Mouse (Mus musculus) urinary bladder, postnatal 36 days (tissue): ENCODE results near the gene Rd3l.
A peak's percentile ranks its signal among the peaks of the same experiment; 100 is the strongest.
"Not testable (repeated sequence)": the region's sequence is repeated elsewhere in the genome, so short reads cannot be mapped to it uniquely, and the experiment has no call there.

Source experiments
- DNase-seq, 2 experiments: peaks; one replicate each; pipeline ENCODE4 v3.0.0; 2022; ENCODE audit warnings: low spot score in 2 of 2, mixed read lengths in 1 of 2

Rd3l gene

GRCm38 (mm10) chr12:111966683-111967173, 14.4 kb downstream of the Rd3l start, which contains the start of gene Atp5mpl:
Gene Atp5mpl (minus strand): TSS chr12:111966977.
- DNase-seq = peak; percentile 93 to 95

GRCm38 (mm10) chr12:111963339-111963738, 17.8 kb downstream of the Rd3l start:
- no peak for DNase-seq

GRCm38 (mm10) chr12:111958101-111958865, 22.8 kb downstream of the Rd3l start:
- peak; percentile 69 to 70 for DNase-seq

- DNase-seq = no peak
Observed at GRCm38 (mm10) chr12:111956173-111956572, 24.9 kb downstream of the Rd3l start.

GRCm38 (mm10) chr12:111951701-111952100, 29.4 kb downstream of the Rd3l start:
- DNase-seq = no peak

GRCm38 (mm10) chr12:111950486-111950885, 30.6 kb downstream of the Rd3l start:
- no peak for DNase-seq

- DNase-seq = peak in 1 of 2 experiments; percentile 67
Observed at GRCm38 (mm10) chr12:111946716-111947115, 34.4 kb downstream of the Rd3l start.

GRCm38 (mm10) chr12:111945765-111946655, 35.1 kb downstream of the Rd3l start:
- not testable (repeated sequence) for DNase-seq

- no peak for DNase-seq
Observed at GRCm38 (mm10) chr12:111945115-111945514, 36.0 kb downstream of the Rd3l start.

GRCm38 (mm10) chr12:111944065-111944987, 36.8 kb downstream of the Rd3l start:
- not testable (repeated sequence) for DNase-seq

- no peak for DNase-seq
Observed at GRCm38 (mm10) chr12:111943421-111944064, 37.6 kb downstream of the Rd3l start.

- no peak for DNase-seq
Observed at GRCm38 (mm10) chr12:111938623-111939177, 42.4 kb downstream of the Rd3l start.

GRCm38 (mm10) chr12:111936706-111937550, 44.2 kb downstream of the Rd3l start:
- DNase-seq = peak; percentile 38 to 66

GRCm38 (mm10) chr12:111933971-111934370, 47.1 kb downstream of the Rd3l start:
- no peak for DNase-seq

- peak in 1 of 2 experiments; percentile 60 for DNase-seq
Observed at GRCm38 (mm10) chr12:111933032-111933704, 47.9 kb downstream of the Rd3l start.

- DNase-seq = no peak
Observed at GRCm38 (mm10) chr12:111932513-111932912, 48.6 kb downstream of the Rd3l start.

GRCm38 (mm10) chr12:111931411-111932025, 49.6 kb downstream of the Rd3l start:
- no peak for DNase-seq
